Mouse (Mus musculus): ENCODE results near the gene Qrich1. TPM values are rescaled to one million over a fixed set of nuclear protein-coding genes. Genes with fewer than 3 reads are reported as not detected.

The Qrich1 gene
- total and polyA plus RNA-seq, 3 experiments = 55.6 to 64.2 (median 57.8) TPM

DNA sequence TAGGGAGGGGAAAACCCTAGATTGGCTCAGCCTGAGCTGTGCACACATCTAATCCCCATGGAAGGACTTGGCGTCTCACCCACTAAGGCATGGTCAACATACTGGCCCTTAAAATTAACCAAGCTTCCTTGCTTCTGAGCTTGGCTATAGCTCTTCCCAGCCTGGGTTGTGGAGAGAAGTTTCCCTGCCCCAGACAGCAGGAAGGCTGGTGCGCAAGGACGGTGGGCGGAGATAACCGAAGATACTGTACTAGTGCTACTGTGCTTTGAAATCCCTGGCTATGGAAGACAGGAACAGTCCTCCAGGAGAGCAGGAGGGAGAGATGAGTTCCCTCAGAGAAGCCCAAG lies 62.7 kb downstream of the Qrich1 start:
- DNase-seq = no peak
- TF ChIP-seq CTCF (IDR thresholded peaks at IDR 0.05) (no peak), POLR2A (IDR thresholded peaks at IDR 0.05; ENCODE audit: insufficient read depth, low read depth, low read length) (no peak), EP300 (IDR thresholded peaks at IDR 0.05; ENCODE audit: insufficient read depth, low read depth, low read length) (no peak)
- WGBS = 54% methylated on average over 5 of the region's 5 CpGs
- no peaks in the 10 kb centered on the region for H3K36me3 ChIP-seq (ENCODE audit: control insufficient read depth, insufficient read depth, low read length)
- H3K9ac ChIP-seq (ENCODE audit: low read depth, low read length) = no peak overlapping the region; the same call in 1 of the 2 replicates
- H3K4me1 ChIP-seq (ENCODE audit: control insufficient read depth, insufficient read depth, low read length) = peaks cover 7% of the 10 kb centered on the region
- peak overlapping the region; percentile 66; the same call in 1 of the 2 replicates for H3K4me3 ChIP-seq
- H3K79me2 ChIP-seq (replicated peaks; ENCODE audit: control insufficient read depth, insufficient read depth, low read length) = no peaks in the 10 kb centered on the region
- no peaks in the 10 kb centered on the region for H3K27me3 ChIP-seq (ENCODE audit: control insufficient read depth, insufficient read depth, low read length)
- peak overlapping the region; percentile 85 for H3K27ac ChIP-seq
- intact Hi-C loops (cut with DNase I) = loop anchor here (5.0 kb wide), 1 partner anchor 68 kb away; the partner anchor contains the start of gene Arih2

DNA sequence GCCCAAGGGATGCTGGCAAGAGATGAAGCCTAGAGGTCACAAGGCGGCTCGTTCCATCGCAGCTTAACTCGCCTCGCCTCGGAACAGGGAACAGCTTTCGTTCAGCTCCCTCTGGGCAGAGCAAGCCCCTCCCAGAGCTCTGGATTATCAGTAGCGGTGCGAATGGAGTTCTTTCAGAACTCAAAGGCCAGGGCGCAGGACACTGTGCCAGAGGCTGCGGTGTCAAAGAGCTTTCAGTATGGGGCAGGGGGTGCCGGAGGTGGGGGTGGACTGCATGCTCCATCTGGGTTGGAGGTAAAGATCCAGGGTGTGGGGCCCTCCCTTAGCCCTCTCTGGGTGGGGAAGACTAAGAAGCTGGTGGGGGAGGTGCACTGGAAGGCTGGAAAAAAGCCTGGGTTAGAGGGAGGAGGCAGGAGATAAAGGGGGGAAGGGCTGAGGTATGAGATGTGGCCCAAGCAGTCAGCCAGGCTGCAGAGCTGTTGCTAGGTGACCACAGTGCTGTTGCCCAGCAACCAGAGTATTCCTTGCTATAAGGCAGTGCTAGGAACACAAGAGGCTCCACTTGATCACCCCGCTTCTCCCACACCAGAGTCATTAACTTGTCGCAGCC lies 71.1 kb downstream of the Qrich1 start:
- Histone ChIP-seq H3K9ac (ENCODE audit: low read depth, low read length) (no peak overlapping the region), H3K36me3 (ENCODE audit: control insufficient read depth, insufficient read depth, low read length) (no peaks in the 10 kb centered on the region), H3K27me3 (ENCODE audit: control insufficient read depth, insufficient read depth, low read length) (no peaks in the 10 kb centered on the region), H3K79me2 (replicated peaks; ENCODE audit: control insufficient read depth, insufficient read depth, low read length) (no peaks in the 10 kb centered on the region), H3K4me1 (ENCODE audit: control insufficient read depth, insufficient read depth, low read length) (no peaks in the 10 kb centered on the region), H3K27ac (peak overlapping the region; percentile 64), H3K4me3 (no peak overlapping the region)
- intact Hi-C loops (cut with DNase I) = no loop called here
- no peak for TF ChIP-seq POLR2A (IDR thresholded peaks at IDR 0.05; ENCODE audit: insufficient read depth, low read depth, low read length)
- no peak for TF ChIP-seq EP300 (IDR thresholded peaks at IDR 0.05; ENCODE audit: insufficient read depth, low read depth, low read length)
- TF ChIP-seq CTCF (IDR thresholded peaks at IDR 0.05) = no peak
- 14% methylated on average over 14 of the region's 14 CpGs for WGBS
- peak; percentile 71 to 85 for DNase-seq

DNA sequence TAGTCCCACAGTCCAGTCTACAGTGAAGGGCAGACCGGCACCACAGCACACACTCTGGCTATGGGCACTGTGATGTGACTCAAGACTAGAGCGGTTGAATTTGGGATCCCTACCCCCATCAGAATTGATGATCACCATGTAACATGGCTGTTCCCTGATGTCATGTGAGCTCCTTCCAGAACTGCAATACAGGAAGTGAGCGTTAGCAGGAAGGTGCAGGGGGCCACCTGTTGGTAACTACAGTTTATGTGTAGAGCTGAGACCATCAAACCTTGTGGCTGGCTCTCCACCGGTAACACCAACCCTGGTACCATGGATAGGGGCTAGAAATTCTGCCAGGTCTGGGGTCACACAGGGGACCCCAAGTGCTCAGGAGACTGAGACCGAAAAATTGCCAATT lies 72.6 kb downstream of the Qrich1 start:
- Histone ChIP-seq H3K27ac (no peak overlapping the region), H3K79me2 (replicated peaks; ENCODE audit: control insufficient read depth, insufficient read depth, low read length) (no peaks in the 10 kb centered on the region), H3K4me1 (ENCODE audit: control insufficient read depth, insufficient read depth, low read length) (no peaks in the 10 kb centered on the region), H3K36me3 (ENCODE audit: control insufficient read depth, insufficient read depth, low read length) (no peaks in the 10 kb centered on the region), H3K4me3 (no peak overlapping the region), H3K27me3 (ENCODE audit: control insufficient read depth, insufficient read depth, low read length) (no peaks in the 10 kb centered on the region), H3K9ac (ENCODE audit: low read depth, low read length) (no peak overlapping the region)
- WGBS = 78% methylated on average over 5 of the region's 5 CpGs
- TF ChIP-seq CTCF (IDR thresholded peaks at IDR 0.05) (no peak), EP300 (IDR thresholded peaks at IDR 0.05; ENCODE audit: insufficient read depth, low read depth, low read length) (no peak), POLR2A (IDR thresholded peaks at IDR 0.05; ENCODE audit: insufficient read depth, low read depth, low read length) (no peak)
- intact Hi-C loops (cut with DNase I) = no loop called here
- no peak for DNase-seq

GRCm38 (mm10) chr9:108591462-108591861 lies 74.9 kb downstream of the Qrich1 start:
- intact Hi-C loops (cut with DNase I) = no loop called here
- H3K36me3 ChIP-seq (ENCODE audit: control insufficient read depth, insufficient read depth, low read length) = no peaks in the 10 kb centered on the region
- no peak overlapping the region for H3K9ac ChIP-seq (ENCODE audit: low read depth, low read length)
- H3K27ac ChIP-seq = no peak overlapping the region
- WGBS = 78% methylated on average over 4 of the region's 4 CpGs
- no peak overlapping the region for H3K4me3 ChIP-seq
- DNase-seq = no peak
- H3K4me1 ChIP-seq (ENCODE audit: control insufficient read depth, insufficient read depth, low read length) = peaks cover 3% of the 10 kb centered on the region
- H3K27me3 ChIP-seq (ENCODE audit: control insufficient read depth, insufficient read depth, low read length) = no peaks in the 10 kb centered on the region
- no peaks in the 10 kb centered on the region for H3K79me2 ChIP-seq (replicated peaks; ENCODE audit: control insufficient read depth, insufficient read depth, low read length)
- TF ChIP-seq POLR2A (IDR thresholded peaks at IDR 0.05; ENCODE audit: insufficient read depth, low read depth, low read length) (no peak), EP300 (IDR thresholded peaks at IDR 0.05; ENCODE audit: insufficient read depth, low read depth, low read length) (no peak), CTCF (IDR thresholded peaks at IDR 0.05) (no peak)

DNA sequence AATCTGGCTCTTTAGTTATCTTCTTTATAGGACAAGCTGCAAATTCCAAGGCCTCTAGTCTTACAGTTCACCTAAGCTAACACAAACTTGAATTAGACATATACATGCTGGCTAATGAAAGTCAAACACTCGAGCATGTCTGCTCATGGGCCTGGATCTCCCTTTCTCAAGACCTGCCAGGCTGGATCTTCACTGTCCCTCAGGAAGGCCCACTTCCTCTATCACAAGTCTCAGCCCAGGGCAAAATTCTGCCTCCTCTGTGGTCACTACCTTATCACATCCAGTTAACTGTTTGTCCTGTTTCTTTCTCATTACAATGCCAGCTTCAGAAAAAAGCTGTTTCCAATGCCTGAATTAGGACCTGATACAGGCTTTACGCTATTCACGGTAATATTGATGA lies 77.7 kb downstream of the Qrich1 start:
- WGBS = 33% methylated on average over 3 of the region's 3 CpGs
- intact Hi-C loops (cut with DNase I) = no loop called here
- Histone ChIP-seq H3K36me3 (ENCODE audit: control insufficient read depth, insufficient read depth, low read length) (no peaks in the 10 kb centered on the region), H3K4me1 (ENCODE audit: control insufficient read depth, insufficient read depth, low read length) (peaks cover 3% of the 10 kb centered on the region), H3K27me3 (ENCODE audit: control insufficient read depth, insufficient read depth, low read length) (no peaks in the 10 kb centered on the region), H3K79me2 (replicated peaks; ENCODE audit: control insufficient read depth, insufficient read depth, low read length) (no peaks in the 10 kb centered on the region), H3K9ac (ENCODE audit: low read depth, low read length) (no peak overlapping the region), H3K4me3 (no peak overlapping the region), H3K27ac (peak overlapping the region; percentile 2; the same call in 1 of the 2 replicates)
- TF ChIP-seq CTCF (IDR thresholded peaks at IDR 0.05) (no peak), POLR2A (IDR thresholded peaks at IDR 0.05; ENCODE audit: insufficient read depth, low read depth, low read length) (no peak), EP300 (IDR thresholded peaks at IDR 0.05; ENCODE audit: insufficient read depth, low read depth, low read length) (no peak)
- no peak for DNase-seq

DNA sequence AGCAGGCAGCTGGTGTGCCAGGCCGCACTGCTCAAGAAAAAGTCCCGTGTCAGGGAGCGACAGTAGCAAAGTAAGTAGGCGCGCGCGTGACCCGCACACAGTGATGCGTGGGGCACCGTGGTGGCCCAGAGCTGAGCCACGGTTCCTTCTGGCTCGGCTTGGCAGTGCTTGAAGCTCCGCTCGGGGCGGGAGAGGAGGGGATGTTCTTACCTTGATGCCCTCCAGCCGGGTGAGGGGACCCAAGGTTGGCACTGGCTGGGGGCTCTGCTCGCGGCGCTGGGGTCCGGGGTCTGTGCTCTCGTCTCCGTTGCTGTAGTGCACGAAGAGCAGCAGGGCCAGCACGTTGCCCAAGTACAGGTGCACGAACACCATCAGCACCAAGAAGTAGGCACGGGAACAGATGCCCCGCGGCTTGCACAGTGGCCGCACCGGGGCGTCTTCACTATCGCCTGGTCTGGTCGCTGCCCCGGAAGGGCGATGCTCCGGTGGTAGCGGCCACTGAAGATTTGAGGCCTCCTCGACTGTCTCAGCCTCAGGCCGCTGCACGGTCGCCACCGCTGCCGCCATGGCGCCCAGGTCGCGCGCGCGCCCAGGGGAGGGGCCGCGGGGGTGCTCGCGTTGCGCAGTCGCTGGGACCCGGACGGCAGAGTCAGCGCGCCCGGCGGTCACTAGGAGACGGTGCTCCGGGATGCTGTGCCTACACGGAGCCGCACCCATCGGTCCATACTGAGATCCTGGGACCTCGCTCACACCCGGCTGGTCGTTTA lies 80.6 kb downstream of the Qrich1 start, which contains the start of gene P4htm:
P4htm (minus strand) TSS at position 670 of the 767 bp plus-strand sequence.
- Histone ChIP-seq H3K4me3 (peak within 1 kb of the TSS; percentile 81), H3K9ac (ENCODE audit: low read depth, low read length) (peak within 1 kb of the TSS; percentile 83), H3K4me1 (ENCODE audit: control insufficient read depth, insufficient read depth, low read length) (peaks cover 3% of the 10 kb centered on the region), H3K36me3 (ENCODE audit: control insufficient read depth, insufficient read depth, low read length) (no peaks in the 10 kb centered on the region), H3K79me2 (replicated peaks; ENCODE audit: control insufficient read depth, insufficient read depth, low read length) (no peaks in the 10 kb centered on the region), H3K27me3 (ENCODE audit: control insufficient read depth, insufficient read depth, low read length) (no peaks in the 10 kb centered on the region), H3K27ac (peak within 1 kb of the TSS; percentile 73)
- intact Hi-C loops (cut with DNase I) = no loop called here
- DNase-seq = peak; percentile 83 to 84
- WGBS = 4% methylated on average over 68 of the region's 69 CpGs
- TF ChIP-seq CTCF (IDR thresholded peaks at IDR 0.05) (peak; percentile 50), POLR2A (IDR thresholded peaks at IDR 0.05; ENCODE audit: insufficient read depth, low read depth, low read length) (peak; percentile 57; the same call in 1 of the 2 replicates), EP300 (IDR thresholded peaks at IDR 0.05; ENCODE audit: insufficient read depth, low read depth, low read length) (no peak)
